Mouse (Mus musculus): ENCODE measurements around the gene Ficd.

DNA sequence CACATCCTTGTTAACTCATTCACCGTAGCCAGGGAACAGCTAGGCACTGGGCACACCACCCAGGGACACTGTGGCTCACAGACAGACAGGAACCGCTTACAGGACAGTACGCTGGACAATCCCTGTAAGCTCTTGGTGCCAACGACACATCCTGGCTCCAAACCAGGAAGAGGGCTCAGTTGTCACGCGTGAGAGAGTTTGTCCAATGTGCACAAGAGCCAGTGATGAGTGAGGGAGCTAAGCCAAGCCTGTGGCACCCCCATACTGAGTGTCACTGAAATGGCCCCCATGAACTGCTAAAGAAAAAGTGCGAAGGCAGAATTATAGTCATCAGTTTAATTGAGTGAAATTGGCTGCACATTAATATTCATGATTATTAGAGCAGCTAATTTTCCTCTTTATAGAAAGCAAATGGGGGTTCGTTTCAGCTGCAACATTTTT lies 16.4 kb upstream of the Ficd start:
- TF ChIP-seq CTCF (IDR thresholded peaks at IDR 0.05) (no peak), EP300 (IDR thresholded peaks at IDR 0.05; ENCODE audit: insufficient read depth, low read depth, low read length) (no peak)
